In genomic region chr9:52148311-52148710, GRCm38 (mm10) we compare ENCODE assay signal across 14 mouse cellular contexts. TPM values are rescaled to one million over a fixed set of nuclear protein-coding genes. Genes with fewer than 3 reads are reported as not detected.
DNase-seq lines count a peak whose midpoint lies in the region; ATAC-seq and TF ChIP-seq lines count a peak whose summit lies in the region.
"Had no signal": no experiment of that assay in that cellular context is flagged by ENCODE, and none has a peak within 500 bp of the region (broad histone marks: within the 10 kb centered on the region; RNA-seq: fewer than 3 reads in every experiment).

No protein-coding gene starts in this region.

- 63% methylated on average over 3 of the region's 3 CpGs for WGBS in heart, embryonic 16.5 days
- WGBS in forebrain, embryonic 14.5 days, result 4% methylated on average over 3 of the region's 3 CpGs
- 80% methylated on average over 3 of the region's 3 CpGs for WGBS in limb, embryonic 13.5 days
- 27% methylated on average over 3 of the region's 3 CpGs for WGBS in olfactory bulb, adult 2 months

- TF ChIP-seq CTCF in olfactory bulb, adult 2 months (IDR thresholded peaks at IDR 0.05; ENCODE audit: insufficient read depth, low read depth, low read length), result no peak

- no peak for ATAC-seq in heart, embryonic 16.5 days (replicated peaks; ENCODE audit: extremely low read depth, insufficient read depth, low FRiP score)
- peak; percentile 18; the same call in 1 of the 2 replicates for ATAC-seq in forebrain, embryonic 14.5 days
- no peak for ATAC-seq in limb, embryonic 13.5 days (ENCODE audit: low FRiP score, low read depth)
- ATAC-seq: Patski had no signal

- no peaks in the 10 kb centered on the region for H3K27me3 ChIP-seq in heart, embryonic 16.5 days (ENCODE audit: control insufficient read depth, insufficient read depth, low read length)
- H3K27me3 ChIP-seq in forebrain, embryonic 14.5 days (replicated peaks; ENCODE audit: control insufficient read depth, insufficient read depth, low read length), result no peaks in the 10 kb centered on the region
- no peaks in the 10 kb centered on the region for H3K27me3 ChIP-seq in limb, embryonic 13.5 days
- H3K27me3 ChIP-seq: intestine, embryonic 15.5 days; liver, embryonic 13.5 days; Patski had no signal

- H3K27ac ChIP-seq in heart, embryonic 16.5 days (ENCODE audit: low read length), result no peak overlapping the region
- H3K27ac ChIP-seq in forebrain, embryonic 14.5 days (ENCODE audit: low read depth, low read length), result peak overlapping the region; percentile 93
- no peak overlapping the region for H3K27ac ChIP-seq in limb, embryonic 13.5 days
- H3K27ac ChIP-seq in olfactory bulb, adult 2 months (ENCODE audit: insufficient read depth, low read depth, low read length), result peak overlapping the region; percentile 82; the same call in 1 of the 2 replicates
- H3K27ac ChIP-seq: intestine, embryonic 15.5 days; liver, embryonic 13.5 days had no signal

- no peaks in the 10 kb centered on the region for H3K9me3 ChIP-seq in heart, embryonic 16.5 days (replicated peaks; ENCODE audit: control insufficient read depth, low read length)
- H3K9me3 ChIP-seq in forebrain, embryonic 14.5 days (replicated peaks; ENCODE audit: control insufficient read depth, low read length), result no peaks in the 10 kb centered on the region
- H3K9me3 ChIP-seq in limb, embryonic 13.5 days, result no peaks in the 10 kb centered on the region
- H3K9me3 ChIP-seq: intestine, embryonic 15.5 days; liver, embryonic 13.5 days had no signal

- peaks cover 12% of the 10 kb centered on the region for H3K4me1 ChIP-seq in heart, embryonic 16.5 days (ENCODE audit: control insufficient read depth, insufficient read depth, low read length)
- H3K4me1 ChIP-seq in forebrain, embryonic 14.5 days (ENCODE audit: control insufficient read depth, insufficient read depth, low read length), result peaks cover 45% of the 10 kb centered on the region
- peaks cover 29% of the 10 kb centered on the region for H3K4me1 ChIP-seq in limb, embryonic 13.5 days
- H3K4me1 ChIP-seq in olfactory bulb, adult 2 months (ENCODE audit: control insufficient read depth, insufficient read depth, low read length), result peaks cover 7% of the 10 kb centered on the region
- H3K4me1 ChIP-seq: intestine, embryonic 15.5 days; liver, embryonic 13.5 days had no signal

- TF ChIP-seq POLR2A in olfactory bulb, adult 2 months (IDR thresholded peaks at IDR 0.05; ENCODE audit: insufficient read depth, low read depth, low read length), result no peak

- intact Hi-C loops in heart, postnatal 10 days (cut with DNase I), result no loop called here

- no peak for DNase-seq in heart, postnatal 10 days
- peak; percentile 68 for DNase-seq in forebrain, embryonic 14.5 days (ENCODE audit: low spot score)
- no peak for DNase-seq in kidney, adult 11 months
- no peak for DNase-seq in cerebellum, adult 8-10 months
- DNase-seq in B cell, adult 2 months, result no peak
- DNase-seq: adrenal gland, postnatal 25 days; cerebellum, adult 2 months; liver, embryonic 13.5 days; thymus, postnatal 36 days had no signal

- 0 out of 2 replicates have a peak, but pooled peaks cover 4% of the 10 kb centered on the region for H3K36me3 ChIP-seq in heart, embryonic 16.5 days (ENCODE audit: control insufficient read depth, insufficient read depth)
- peaks cover 8% of the 10 kb centered on the region for H3K36me3 ChIP-seq in forebrain, embryonic 14.5 days (ENCODE audit: control insufficient read depth, insufficient read depth, low read length)
- 0 out of 2 replicates have a peak, but pooled peaks cover 6% of the 10 kb centered on the region for H3K36me3 ChIP-seq in limb, embryonic 13.5 days
- H3K36me3 ChIP-seq: intestine, embryonic 15.5 days; liver, embryonic 13.5 days had no signal

- H3K4me2 ChIP-seq in heart, embryonic 16.5 days (ENCODE audit: low read depth, low read length), result 0 out of 2 replicates have a peak overlapping the region, but pooled peaks have one; percentile 0
- H3K4me2 ChIP-seq in forebrain, embryonic 14.5 days (ENCODE audit: low read length), result peak overlapping the region; percentile 59
- H3K4me2 ChIP-seq in limb, embryonic 13.5 days (replicated peaks), result peak overlapping the region; percentile 34
- H3K4me2 ChIP-seq: intestine, embryonic 15.5 days; liver, embryonic 13.5 days had no signal

- H3K9ac ChIP-seq in heart, embryonic 16.5 days (ENCODE audit: low read length), result no peak overlapping the region
- H3K9ac ChIP-seq in forebrain, embryonic 14.5 days (ENCODE audit: low read length), result peak overlapping the region; percentile 70
- no peak overlapping the region for H3K9ac ChIP-seq in limb, embryonic 13.5 days
- H3K9ac ChIP-seq: intestine, embryonic 15.5 days; liver, embryonic 13.5 days had no signal

- H3K4me3 ChIP-seq in heart, embryonic 16.5 days (ENCODE audit: low read length), result no peak overlapping the region
- peak overlapping the region; percentile 33 for H3K4me3 ChIP-seq in forebrain, embryonic 14.5 days (ENCODE audit: low read depth, low read length)
- peak overlapping the region; percentile 16 for H3K4me3 ChIP-seq in limb, embryonic 13.5 days
- H3K4me3 ChIP-seq in olfactory bulb, adult 2 months (ENCODE audit: insufficient read depth, low read depth, low read length), result no peak overlapping the region
- H3K4me3 ChIP-seq: intestine, embryonic 15.5 days; liver, embryonic 13.5 days had no signal

RNA-seq across cellular contexts. Expression of gene Zc3h12c, which starts 20.1 kb away (rescaled TPM):
- 1.8 and 2.4 TPM in 2 replicates for polyA plus RNA-seq in heart, embryonic 16.5 days (2015; fragmentation: Nextera tagmentation; extraction: Ambion mirVana)
- total RNA-seq in heart, postnatal 10 days (2021), result 10 to 100 TPM; 11.9 to 14.1 TPM
- polyA plus RNA-seq in forebrain, embryonic 14.5 days (2014; fragmentation: Nextera tagmentation; extraction: Ambion mirVana), result 9.9 and 10.5 TPM in 2 replicates
- 2.7 and 3.1 TPM in 2 replicates for polyA plus RNA-seq in limb, embryonic 13.5 days (2015; fragmentation: Nextera tagmentation; extraction: Ambion mirVana)
- polyA plus RNA-seq in olfactory bulb, adult 2 months (2012; ENCODE audit: insufficient read depth, insufficient read length, low replicate concordance, missing spikeins), result 44.8 TPM in 1 of 2 replicates, not detected in the other

Comparison
In these comparisons a context has a peak if more than half of its experiments do, and no peak if none do; other contexts are left out.
1. H3K27ac ChIP-seq: peak in forebrain, embryonic 14.5 days (single experiment) and olfactory bulb, adult 2 months (single experiment); none in heart, embryonic 16.5 days (single experiment) and limb, embryonic 13.5 days (single experiment).
2. H3K4me2 ChIP-seq: peak in every context shown above with its lines; median percentile 59 in forebrain, embryonic 14.5 days; 34 in limb, embryonic 13.5 days; 0 in heart, embryonic 16.5 days.
3. H3K4me3 ChIP-seq: peak in forebrain, embryonic 14.5 days (single experiment) and limb, embryonic 13.5 days (single experiment); none in heart, embryonic 16.5 days (single experiment) and olfactory bulb, adult 2 months (single experiment).